Mouse (Mus musculus) heart, embryonic 13.5 days (tissue): ENCODE results near the gene Dnajb12. TPM values are rescaled to one million over a fixed set of nuclear protein-coding genes. Genes with fewer than 3 reads are reported as not detected.

ENCODE experiments used
- ATAC-seq: fragments of 200-750 bp; cut with Nextera tagmentation; 2 replicates; pipeline ENCODE4 v1.8.0; 2017; ENCODE audit warnings: moderate TSS enrichment; ENCODE audit not compliant: insufficient number of reproducible peaks, low FRiP score, low TSS enrichment; ENCODE audit errors: extremely low read depth
- H3K27ac ChIP-seq: fragments of 300-500 bp; sonication (generic); replicated peaks from 2 replicates; pipeline ENCODE4 v1.5.1; 2015; ENCODE audit warnings: moderate library complexity, mild to moderate bottlenecking, inconsistent platforms
- H3K27me3 ChIP-seq: fragments of 300-500 bp; sonication (generic); replicated peaks from 2 replicates; pipeline ENCODE4 v1.6.1; 2015; ENCODE audit warnings: mild to moderate bottlenecking, inconsistent platforms
- H3K36me3 ChIP-seq: fragments of 300-500 bp; sonication (generic); 2 replicates; pipeline ENCODE4 v1.6.1; 2015; ENCODE audit warnings: mild to moderate bottlenecking, inconsistent platforms
- H3K4me1 ChIP-seq: fragments of 300-500 bp; sonication (generic); 2 replicates; pipeline ENCODE4 v1.6.1; 2015; ENCODE audit warnings: inconsistent platforms
- H3K4me2 ChIP-seq: fragments of 300-500 bp; sonication (generic); 2 replicates; pipeline ENCODE4 v1.6.1; 2015; ENCODE audit warnings: inconsistent platforms, mild to moderate bottlenecking, moderate library complexity
- H3K4me3 ChIP-seq: fragments of 300-500 bp; sonication (generic); 2 replicates; pipeline ENCODE4 v1.5.1; 2015; ENCODE audit warnings: moderate library complexity, mild to moderate bottlenecking, inconsistent platforms
- H3K9ac ChIP-seq: fragments of 300-500 bp; sonication (generic); 2 replicates; pipeline ENCODE4 v1.6.1; 2015; ENCODE audit warnings: inconsistent platforms, mild to moderate bottlenecking, moderate library complexity
- H3K9me3 ChIP-seq: fragments of 300-500 bp; sonication (generic); 2 replicates; pipeline ENCODE4 v1.6.1; 2016; ENCODE audit warnings: inconsistent platforms
- WGBS: fragments of 180-500 bp; shearing (Covaris S2); methylation state at CpG from one replicate; pipeline ENCODE4 v1.1.7; 2015; ENCODE audit warnings: mixed read lengths; 5-methylcytosine and 5-hydroxymethylcytosine counted together
- polyA plus RNA-seq: library from polyadenylated mRNA; unstranded; fragments of >200 nt; fragmentation: Nextera tagmentation; extraction: Ambion mirVana; gene quantifications from 2 replicates; pipeline ENCODE4 v1.2.1, GENCODE M21; 2015

The Dnajb12 gene
- polyA plus RNA-seq, 1 experiment from 2014 or later = 22.9 TPM

- H3K36me3 ChIP-seq = no peaks in the 10 kb centered on the region
- ATAC-seq = no peak
- WGBS = 48% methylated on average over 6 of the region's 6 CpGs
- H3K27me3 ChIP-seq = 0 out of 2 replicates have a peak, but pooled peaks cover 2% of the 10 kb centered on the region
- no peaks in the 10 kb centered on the region for H3K9me3 ChIP-seq
- H3K9ac ChIP-seq = peak overlapping the region; percentile 62
- peak overlapping the region; percentile 49 for H3K4me2 ChIP-seq
- H3K27ac ChIP-seq = no peak overlapping the region; the same call in 1 of the 2 replicates
- H3K4me3 ChIP-seq = no peak overlapping the region
- peaks cover 61% of the 10 kb centered on the region for H3K4me1 ChIP-seq
These were observed 31.7 kb downstream of the Dnajb12 start for GRCm38 (mm10) chr10:59911091-59911490.

GRCm38 (mm10) chr10:59911561-59912198 lies 32.3 kb downstream of the Dnajb12 start:
- Histone ChIP-seq H3K36me3 (no peaks in the 10 kb centered on the region), H3K27ac (no peak overlapping the region; the same call in 1 of the 2 replicates), H3K4me2 (peak overlapping the region; percentile 49), H3K27me3 (0 out of 2 replicates have a peak, but pooled peaks cover 2% of the 10 kb centered on the region), H3K9ac (peak overlapping the region; percentile 62), H3K9me3 (no peaks in the 10 kb centered on the region), H3K4me3 (no peak overlapping the region), H3K4me1 (peaks cover 66% of the 10 kb centered on the region)
- WGBS = 10% methylated on average over 25 of the region's 25 CpGs
- ATAC-seq = no peak

GRCm38 (mm10) chr10:59915196-59915962 lies 36.0 kb downstream of the Dnajb12 start:
- WGBS = 79% methylated on average over 8 of the region's 8 CpGs
- Histone ChIP-seq H3K27ac (peak overlapping the region; percentile 91), H3K4me2 (peak overlapping the region; percentile 61; the same call in 1 of the 2 replicates), H3K27me3 (0 out of 2 replicates have a peak, but pooled peaks cover 2% of the 10 kb centered on the region), H3K4me3 (no peak overlapping the region), H3K9ac (no peak overlapping the region), H3K4me1 (peaks cover 56% of the 10 kb centered on the region), H3K36me3 (no peaks in the 10 kb centered on the region), H3K9me3 (no peaks in the 10 kb centered on the region)
- ATAC-seq = no peak

- no peaks in the 10 kb centered on the region for H3K36me3 ChIP-seq
- ATAC-seq = no peak
- H3K4me3 ChIP-seq = peak overlapping the region; percentile 32
- H3K9me3 ChIP-seq = no peaks in the 10 kb centered on the region
- peaks cover 56% of the 10 kb centered on the region for H3K4me1 ChIP-seq
- WGBS = under 1% methylated on average over 4 of the region's 4 CpGs
- H3K27me3 ChIP-seq = 0 out of 2 replicates have a peak, but pooled peaks cover under 1% of the 10 kb centered on the region
- H3K4me2 ChIP-seq = peak overlapping the region; percentile 61
- peak overlapping the region; percentile 68 for H3K9ac ChIP-seq
- H3K27ac ChIP-seq = peak overlapping the region; percentile 91
These were observed 36.8 kb downstream of the Dnajb12 start for GRCm38 (mm10) chr10:59916159-59916558.

GRCm38 (mm10) chr10:59916649-59917048 lies 37.3 kb downstream of the Dnajb12 start:
- H3K4me3 ChIP-seq = peak overlapping the region; percentile 32
- peak overlapping the region; percentile 68 for H3K9ac ChIP-seq
- H3K9me3 ChIP-seq = no peaks in the 10 kb centered on the region
- peak overlapping the region; percentile 61 for H3K4me2 ChIP-seq
- peaks cover 56% of the 10 kb centered on the region for H3K4me1 ChIP-seq
- H3K36me3 ChIP-seq = no peaks in the 10 kb centered on the region
- H3K27ac ChIP-seq = peak overlapping the region; percentile 91
- no peaks in the 10 kb centered on the region for H3K27me3 ChIP-seq
- WGBS = 2% methylated on average over 10 of the region's 10 CpGs
- peak; percentile 62; the same call in 1 of the 2 replicates for ATAC-seq

GRCm38 (mm10) chr10:59918111-59918510 lies 38.8 kb downstream of the Dnajb12 start:
- ATAC-seq = no peak
- Histone ChIP-seq H3K27ac (no peak overlapping the region), H3K27me3 (no peaks in the 10 kb centered on the region), H3K36me3 (no peaks in the 10 kb centered on the region), H3K4me3 (no peak overlapping the region), H3K9ac (no peak overlapping the region), H3K4me2 (no peak overlapping the region), H3K9me3 (no peaks in the 10 kb centered on the region), H3K4me1 (peaks cover 55% of the 10 kb centered on the region)
- WGBS = 91% methylated on average over 4 of the region's 4 CpGs

- no peak for ATAC-seq
- H3K4me3 ChIP-seq = no peak overlapping the region
- 0 out of 2 replicates have a peak overlapping the region, but pooled peaks have one; percentile 72 for H3K4me2 ChIP-seq
- H3K4me1 ChIP-seq = peaks cover 61% of the 10 kb centered on the region
- WGBS = 35% methylated on average over 15 of the region's 15 CpGs
- peak overlapping the region; percentile 65 for H3K27ac ChIP-seq
- H3K9ac ChIP-seq = peak overlapping the region; percentile 75
- H3K9me3 ChIP-seq = no peaks in the 10 kb centered on the region
- no peaks in the 10 kb centered on the region for H3K36me3 ChIP-seq
- no peaks in the 10 kb centered on the region for H3K27me3 ChIP-seq
These were observed 40.3 kb downstream of the Dnajb12 start for GRCm38 (mm10) chr10:59919494-59920181.

- Histone ChIP-seq H3K9ac (peak overlapping the region; percentile 75), H3K4me1 (peaks cover 58% of the 10 kb centered on the region), H3K27me3 (no peaks in the 10 kb centered on the region), H3K4me3 (peak overlapping the region; percentile 47), H3K36me3 (no peaks in the 10 kb centered on the region), H3K4me2 (peak overlapping the region; percentile 72), H3K27ac (peak overlapping the region; percentile 65), H3K9me3 (no peaks in the 10 kb centered on the region)
- ATAC-seq = no peak
- WGBS = 30% methylated on average over 7 of the region's 7 CpGs
These were observed 41.1 kb downstream of the Dnajb12 start for GRCm38 (mm10) chr10:59920485-59920809.

GRCm38 (mm10) chr10:59920810-59921681 lies 41.7 kb downstream of the Dnajb12 start:
- no peaks in the 10 kb centered on the region for H3K27me3 ChIP-seq
- no peaks in the 10 kb centered on the region for H3K36me3 ChIP-seq
- H3K4me3 ChIP-seq = peak overlapping the region; percentile 47
- H3K9me3 ChIP-seq = no peaks in the 10 kb centered on the region
- H3K4me2 ChIP-seq = peak overlapping the region; percentile 72
- H3K4me1 ChIP-seq = peaks cover 52% of the 10 kb centered on the region
- H3K27ac ChIP-seq = peak overlapping the region; percentile 65
- H3K9ac ChIP-seq = peak overlapping the region; percentile 75
- 5% methylated on average over 33 of the region's 33 CpGs for WGBS
- peak; percentile 73 for ATAC-seq

GRCm38 (mm10) chr10:59923493-59923892 lies 44.1 kb downstream of the Dnajb12 start:
- Histone ChIP-seq H3K4me1 (peaks cover 39% of the 10 kb centered on the region), H3K9ac (no peak overlapping the region), H3K27ac (no peak overlapping the region), H3K9me3 (no peaks in the 10 kb centered on the region), H3K4me2 (no peak overlapping the region), H3K36me3 (no peaks in the 10 kb centered on the region), H3K27me3 (no peaks in the 10 kb centered on the region), H3K4me3 (no peak overlapping the region)
- WGBS = 62% methylated on average over 2 of the region's 2 CpGs
- ATAC-seq = no peak
